Mouse (Mus musculus) spleen, postnatal 10 days (tissue): ENCODE results near the gene Dop1a.

ENCODE experiments used
- DNase-seq, 2 experiments: peaks; one replicate each; pipeline ENCODE4 v3.0.0; 2021 to 2022; ENCODE audit warnings: low spot score in 2 of 2

Dop1a gene

DNA sequence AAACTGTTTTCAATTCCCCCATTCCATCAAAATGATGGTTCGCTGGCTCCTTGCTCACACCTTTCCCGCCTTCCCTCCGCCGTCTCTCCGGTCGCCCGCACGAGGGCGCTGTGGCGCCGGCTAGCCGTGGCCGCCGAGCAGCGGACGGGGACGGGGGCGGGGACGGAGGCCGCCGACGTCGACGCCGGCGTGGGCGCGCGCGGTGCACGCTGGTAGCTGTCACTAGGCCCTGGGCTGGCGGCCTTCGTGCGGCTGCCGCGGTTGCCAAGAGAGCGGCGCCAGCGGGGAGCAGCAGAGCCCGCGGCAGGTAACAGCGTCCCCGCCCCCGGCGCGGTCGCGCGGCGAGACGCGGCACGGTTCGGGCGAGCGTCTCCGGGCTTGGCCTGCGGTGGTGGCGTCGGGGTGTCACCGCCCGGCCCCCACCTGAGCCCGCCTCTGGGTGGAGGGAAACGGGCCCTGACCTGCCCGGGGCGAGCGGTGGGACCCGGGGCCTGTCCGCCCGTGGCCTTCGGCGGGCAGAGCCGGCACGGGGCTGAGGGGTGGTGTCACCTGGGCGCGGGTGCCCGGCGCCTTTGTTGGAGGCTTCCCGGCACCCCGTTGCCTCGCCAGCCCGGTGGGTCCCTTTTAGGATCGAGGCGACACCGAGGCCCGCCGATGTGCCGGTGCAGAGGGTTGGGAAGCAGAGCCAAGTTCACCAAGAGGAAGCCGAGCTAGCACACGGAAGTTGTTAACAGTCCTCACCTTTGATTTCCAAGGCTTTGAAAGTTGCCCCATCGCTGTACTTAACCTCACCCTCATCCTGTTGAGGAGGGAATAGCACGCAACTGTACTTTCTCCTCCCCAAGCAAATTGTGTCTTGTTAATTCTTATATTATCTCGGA is at the start of gene Dop1a:
Gene Dop1a, plus strand, starts transcription at position 165 of the 881 bp plus-strand sequence.
- peak; percentile 88 to 94 for DNase-seq

DNA sequence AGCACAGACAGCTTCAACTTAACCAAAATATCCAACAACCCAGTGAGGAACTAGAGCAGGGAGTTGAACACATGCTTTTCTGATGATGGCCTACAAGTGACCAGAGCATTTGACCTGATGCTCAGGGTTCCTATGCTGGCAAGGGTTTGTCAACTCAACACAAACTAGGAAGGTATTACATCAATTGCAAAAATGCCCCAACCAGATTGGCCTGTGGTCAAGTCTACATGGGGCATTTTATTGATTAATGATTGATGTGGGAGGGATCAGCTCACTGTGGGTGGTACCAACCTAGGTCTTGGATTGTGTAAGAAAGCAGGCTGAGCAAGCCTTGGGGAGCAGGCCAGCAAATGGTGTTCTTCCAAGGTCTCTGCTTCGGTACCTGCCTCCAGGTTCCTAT is 49.0 kb upstream of the Dop1a start:
- DNase-seq, result no peak

DNA sequence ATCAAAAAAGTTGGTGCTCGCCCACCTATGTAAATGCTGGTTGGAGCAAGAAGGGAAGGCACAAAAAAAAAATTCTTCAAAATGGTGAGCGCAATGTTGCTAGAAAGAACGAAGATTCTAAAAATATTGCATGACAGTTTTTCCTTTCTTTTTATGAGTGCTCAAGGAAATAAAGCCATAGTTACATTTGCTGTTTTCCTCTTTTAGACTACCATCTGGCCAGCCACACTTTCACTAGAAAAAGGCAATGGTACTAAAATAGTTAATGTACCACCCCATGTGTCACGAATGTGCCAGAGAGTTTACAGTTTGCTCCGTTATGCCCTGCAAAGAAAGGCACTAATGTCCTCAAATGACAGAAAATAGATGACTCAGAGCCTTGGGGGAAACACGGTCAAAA is 47.6 kb upstream of the Dop1a start:
- no peak for DNase-seq

DNA sequence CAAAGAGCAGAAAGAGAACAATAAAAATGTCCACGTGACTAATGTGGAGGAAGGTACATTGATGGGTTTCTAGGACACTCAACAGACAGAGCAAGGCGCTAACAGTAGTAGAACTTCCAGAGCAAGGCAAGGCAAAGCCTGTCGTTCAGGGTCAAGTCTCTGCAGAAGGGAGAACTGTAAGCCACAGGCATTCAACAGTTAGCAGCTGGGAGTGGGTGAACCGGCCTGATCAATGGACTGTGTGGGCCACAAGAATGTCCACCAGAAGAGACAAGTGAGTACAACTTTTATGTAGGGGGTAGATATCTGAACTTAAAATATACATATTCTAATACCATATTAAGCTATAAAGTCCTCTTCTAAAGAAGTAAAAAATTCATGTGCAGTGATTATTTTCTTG is 43.6 kb upstream of the Dop1a start:
- DNase-seq, result no peak

DNA sequence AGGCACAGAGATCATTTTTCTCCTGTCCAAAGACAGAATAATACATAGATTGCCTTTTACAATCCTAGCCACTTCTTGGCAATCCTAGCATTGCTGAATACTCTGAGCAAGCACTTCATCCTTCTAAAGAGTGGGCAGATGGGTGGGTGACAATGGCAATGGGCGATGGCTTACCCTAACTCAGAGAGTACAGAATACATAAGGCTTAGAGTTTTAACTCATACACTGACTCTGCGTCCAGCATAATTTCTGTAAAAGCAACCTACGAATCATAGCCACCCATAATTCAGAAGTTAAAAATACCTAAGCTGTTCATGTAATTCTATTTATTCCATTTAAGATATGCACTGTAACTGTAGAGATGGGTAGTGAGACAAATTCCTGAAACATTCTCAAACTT is 31.4 kb upstream of the Dop1a start:
- no peak for DNase-seq

DNA sequence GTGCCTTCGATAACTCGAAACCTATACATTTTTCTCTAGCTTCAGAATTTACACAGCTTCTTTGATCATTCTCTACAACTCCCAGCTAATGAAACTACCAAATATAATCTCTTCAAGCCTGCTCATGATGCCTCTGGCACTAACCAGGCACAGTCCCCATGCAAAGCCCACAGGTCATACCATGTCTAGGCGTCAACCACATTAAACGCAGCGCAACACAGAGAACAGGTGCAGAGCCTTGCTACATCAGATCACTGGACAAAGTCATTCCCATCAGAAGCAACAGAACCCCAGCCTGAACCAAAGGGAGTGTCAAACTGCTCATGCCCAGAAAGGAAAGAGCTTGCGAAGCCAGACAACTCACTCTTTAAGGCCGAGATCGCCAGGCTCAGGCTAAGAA is 30.3 kb upstream of the Dop1a start:
- DNase-seq, result no peak

DNA sequence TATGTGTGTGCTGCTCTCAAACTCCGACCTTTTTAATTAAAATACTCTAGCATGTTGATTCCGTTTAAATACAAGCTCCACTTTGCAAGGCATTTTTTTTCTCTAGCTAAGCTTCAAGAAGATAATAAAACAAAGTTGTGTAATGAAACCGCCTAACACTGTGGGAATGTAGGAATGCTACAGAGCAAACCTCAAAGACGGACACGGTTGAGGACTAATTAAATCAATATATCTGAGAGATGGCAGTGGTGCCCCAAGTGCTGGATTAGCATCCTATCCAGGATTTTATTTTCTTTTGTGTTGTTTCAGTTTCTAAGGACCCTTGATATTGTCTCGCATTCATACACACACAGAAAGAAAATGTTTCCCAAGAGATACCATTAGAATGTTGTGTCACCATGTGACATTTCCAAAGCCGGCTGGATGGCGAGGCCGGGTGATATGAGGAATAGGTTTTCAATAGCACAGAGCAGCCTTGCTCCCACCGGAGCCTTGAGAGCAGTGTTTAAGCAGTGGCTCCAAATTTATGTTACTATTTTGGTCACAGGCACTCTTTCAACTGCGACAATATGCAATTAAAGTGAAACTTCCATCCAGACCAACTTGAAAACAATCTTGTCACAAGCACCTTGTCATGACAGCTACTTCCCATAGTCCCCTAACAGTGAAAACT is 28.5 kb upstream of the Dop1a start:
- no peak for DNase-seq

DNA sequence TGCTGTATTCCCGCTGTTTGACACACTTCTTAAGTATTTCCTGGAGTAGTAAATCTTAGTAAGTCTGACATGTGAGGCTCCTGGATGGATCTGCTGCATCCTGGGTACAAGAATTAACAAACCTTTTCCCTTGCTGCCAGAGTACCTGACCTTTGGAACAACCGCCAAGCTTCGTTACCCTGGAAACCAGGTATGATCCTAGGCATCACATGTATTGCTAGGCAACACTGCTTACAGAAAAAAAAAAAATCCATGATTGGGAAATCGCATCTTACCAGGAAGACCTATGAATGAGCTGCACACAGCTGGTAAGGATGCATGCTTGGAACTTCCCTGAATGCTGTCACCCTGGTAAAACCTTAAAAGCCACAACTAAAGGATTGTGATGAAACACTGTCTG is 24.7 kb upstream of the Dop1a start:
- no peak for DNase-seq

DNA sequence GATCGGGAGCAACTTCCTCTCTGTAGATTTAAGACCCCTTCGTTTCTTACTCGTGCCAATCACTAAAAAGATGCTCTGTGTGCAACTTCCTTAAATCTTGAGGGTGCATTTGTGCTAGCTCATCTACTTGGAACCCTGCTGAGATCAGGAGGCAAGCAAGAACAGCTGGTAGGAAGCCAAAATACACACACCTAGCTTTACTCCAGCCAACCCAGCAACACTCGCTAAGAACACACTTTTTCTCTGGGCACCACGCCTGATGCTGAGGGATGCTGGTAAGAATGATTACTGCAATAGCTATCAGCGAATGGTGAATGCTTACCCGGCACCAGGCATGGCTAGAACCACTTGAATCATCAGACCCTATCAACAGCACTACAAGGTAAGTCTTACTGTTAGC is 20.1 kb upstream of the Dop1a start:
- no peak for DNase-seq

DNA sequence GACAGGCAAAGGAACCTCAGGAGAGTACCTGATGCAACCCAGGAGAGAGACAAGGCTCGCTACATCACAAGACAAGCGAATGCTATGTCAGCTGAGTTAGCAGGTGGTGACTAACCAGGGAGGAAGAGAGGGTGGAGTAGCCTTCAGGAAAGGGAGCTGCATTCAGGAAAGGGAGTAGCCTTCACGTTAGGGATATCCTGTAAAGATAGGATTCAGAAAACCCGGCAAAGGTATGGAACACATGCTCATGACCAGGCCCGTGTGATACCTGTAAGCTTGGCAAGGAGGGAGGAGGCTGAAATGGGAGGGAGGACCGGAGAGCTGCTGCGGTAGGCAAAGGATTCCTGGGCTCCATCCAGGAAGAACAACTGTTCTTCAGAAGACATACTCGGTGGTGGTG is 19.5 kb upstream of the Dop1a start:
- DNase-seq, result no peak

DNA sequence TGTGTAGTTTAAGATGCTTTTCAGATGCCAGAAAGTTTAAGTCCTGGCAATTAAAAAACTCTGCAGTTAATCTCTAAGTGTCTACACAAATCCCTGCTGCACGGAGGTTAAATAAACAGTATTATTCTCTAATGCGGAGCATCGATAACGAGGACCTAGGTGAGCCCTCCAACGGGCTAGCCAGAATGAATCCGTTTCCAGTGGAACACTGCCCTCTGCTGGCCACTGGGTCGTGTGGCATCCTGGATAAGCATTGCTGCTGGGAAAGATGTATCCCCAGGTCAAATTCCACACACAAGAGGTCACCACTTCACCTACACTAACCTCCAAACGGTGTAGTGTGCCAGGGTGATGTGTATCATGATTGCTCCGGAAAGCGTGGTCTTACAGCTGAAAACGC is 17.4 kb upstream of the Dop1a start:
- DNase-seq, result peak; percentile 59 to 80

DNA sequence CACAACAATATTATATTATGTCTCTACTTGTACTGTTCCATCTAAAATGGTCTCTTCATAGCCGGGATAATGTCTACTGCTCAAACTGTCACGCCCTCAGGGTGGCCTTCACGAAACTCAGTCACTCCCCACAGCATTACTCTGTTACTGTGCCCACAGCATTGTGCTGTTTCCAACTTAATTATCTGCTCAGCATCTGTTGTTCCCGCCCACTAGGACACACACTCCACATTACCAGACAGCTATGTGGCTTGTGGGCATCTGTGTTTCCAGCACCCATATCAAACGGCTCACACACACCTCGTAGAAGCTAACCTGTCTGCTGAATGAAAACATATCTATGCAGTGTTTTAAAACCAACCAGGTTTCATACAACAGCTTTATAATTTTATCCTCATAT is 15.9 kb upstream of the Dop1a start:
- DNase-seq, result no peak

DNA sequence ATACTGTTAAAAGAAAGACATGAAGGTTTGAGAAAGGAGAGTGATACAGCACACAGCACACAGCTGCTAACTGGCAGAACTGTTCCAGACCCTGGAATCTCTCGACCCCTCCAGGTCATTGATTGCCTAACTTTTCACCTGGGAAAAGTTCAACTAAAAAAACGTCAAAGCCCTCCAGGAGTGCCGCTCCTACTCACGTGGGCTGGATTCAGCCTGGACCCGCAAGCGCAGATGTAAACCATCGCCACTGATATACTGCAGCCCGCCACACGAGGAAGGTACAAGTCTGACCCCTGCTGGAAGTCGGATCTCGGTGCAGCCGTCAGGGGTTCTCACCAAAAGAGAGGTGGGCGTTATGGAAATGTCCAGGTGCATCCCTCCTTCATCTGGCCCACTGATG is 15.3 kb upstream of the Dop1a start:
- DNase-seq, result peak; percentile 20 to 64

DNA sequence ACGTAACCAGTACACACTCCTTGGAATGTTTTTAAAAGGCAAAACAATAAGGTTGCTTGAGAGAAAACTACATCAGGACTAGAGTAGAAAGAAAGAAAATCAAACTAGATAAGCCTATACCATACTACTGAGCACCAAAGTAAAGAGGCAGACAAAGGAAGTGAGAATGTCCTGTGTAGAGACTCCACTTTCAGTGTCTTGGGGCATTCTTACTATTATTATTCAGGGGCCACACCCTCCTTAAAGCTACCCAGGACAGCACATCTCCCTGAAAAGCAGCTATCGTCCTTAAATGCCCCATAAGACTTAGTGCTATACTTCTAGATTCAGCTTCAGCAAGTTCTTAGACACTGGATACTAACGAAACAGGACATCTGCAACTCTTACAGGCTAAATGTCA is 13.3 kb upstream of the Dop1a start:
- no peak for DNase-seq

DNA sequence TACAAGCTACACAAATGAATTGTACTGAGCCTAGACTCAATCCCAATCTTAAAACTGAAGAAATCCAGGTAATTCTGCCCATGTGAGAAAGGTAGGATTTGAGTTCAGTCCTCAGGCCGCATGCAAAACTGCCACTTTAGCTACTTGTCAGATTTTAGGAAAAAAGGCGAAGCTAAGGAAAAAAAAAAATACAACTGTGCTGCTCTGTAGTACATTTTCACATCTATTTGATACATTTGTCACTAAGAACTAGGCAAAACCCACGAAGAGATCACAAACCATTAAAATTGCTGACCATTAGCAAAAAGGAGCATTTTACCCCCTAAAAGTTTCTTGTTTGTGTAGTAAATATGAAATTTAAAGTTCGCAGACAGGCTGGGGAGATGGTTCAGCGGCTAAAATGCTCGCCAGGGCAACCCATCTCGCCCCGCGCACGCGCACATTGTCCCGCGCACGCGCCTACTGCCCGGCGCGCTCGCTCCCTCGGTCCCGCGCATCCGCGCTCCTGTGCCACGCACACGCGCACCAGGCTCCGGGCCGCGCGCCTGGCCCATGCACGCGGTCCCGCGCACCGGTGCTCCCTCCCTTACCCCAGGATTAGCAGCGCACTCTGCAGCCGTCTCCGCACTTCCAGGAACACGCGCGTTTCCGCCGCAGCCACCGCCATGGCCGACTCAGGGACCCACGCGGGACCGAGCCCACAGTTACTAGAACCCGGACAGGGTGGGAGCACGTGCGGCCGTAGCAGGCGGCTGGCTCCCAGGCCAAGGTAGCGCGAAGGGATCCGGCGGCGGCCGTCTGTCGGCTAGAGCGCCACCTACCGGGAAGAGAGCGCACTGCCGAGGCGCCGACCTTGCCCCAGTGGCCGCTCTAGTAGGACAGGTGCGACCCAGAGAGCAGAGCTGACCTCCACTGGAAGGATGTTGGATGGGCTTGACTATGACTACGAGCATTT is 2.5 kb upstream of the Dop1a start, which contains the start of gene Ube2cbp:
Gene Ube2cbp, minus strand, starts transcription at position 800 of the 955 bp plus-strand sequence.
- peak; percentile 90 for DNase-seq

DNA sequence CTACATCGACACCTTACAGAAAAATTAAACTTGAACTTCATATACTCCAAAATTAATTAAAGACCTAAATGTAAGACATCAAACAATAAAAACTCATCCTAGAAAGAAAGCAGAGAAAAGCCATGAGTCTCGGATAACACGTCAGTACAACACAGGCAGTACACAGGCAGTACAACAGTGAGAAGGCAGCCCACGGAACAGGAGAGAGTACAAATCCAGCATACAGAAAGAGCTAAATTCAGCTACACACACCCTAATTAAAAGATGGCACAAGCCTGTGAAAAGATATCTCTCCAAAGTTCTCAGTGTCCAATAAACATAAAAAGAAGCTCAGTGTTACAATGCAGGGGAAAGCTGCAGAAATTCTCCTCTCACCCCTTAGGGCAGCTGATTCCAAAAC is 9.0 kb downstream of the Dop1a start:
- DNase-seq, result no peak

DNA sequence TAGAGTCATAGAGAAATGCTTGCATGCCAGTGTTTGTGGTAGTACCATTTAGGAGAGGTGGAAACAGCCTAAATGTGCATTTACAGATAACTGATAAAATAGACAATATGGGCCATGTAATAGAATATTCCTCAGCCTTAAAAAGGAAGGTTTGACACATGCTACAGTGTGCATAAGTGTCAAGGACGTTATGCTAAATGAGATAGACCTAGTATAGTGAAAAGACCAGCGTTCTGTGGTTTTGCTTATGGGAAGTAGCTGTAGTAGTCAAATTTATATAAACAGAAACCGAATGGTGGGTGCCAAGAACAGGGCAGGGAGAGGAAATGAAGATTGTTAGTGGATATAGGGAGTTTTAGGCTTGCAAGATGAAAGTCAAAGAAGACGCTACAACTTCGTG is 9.8 kb downstream of the Dop1a start:
- no peak for DNase-seq

DNA sequence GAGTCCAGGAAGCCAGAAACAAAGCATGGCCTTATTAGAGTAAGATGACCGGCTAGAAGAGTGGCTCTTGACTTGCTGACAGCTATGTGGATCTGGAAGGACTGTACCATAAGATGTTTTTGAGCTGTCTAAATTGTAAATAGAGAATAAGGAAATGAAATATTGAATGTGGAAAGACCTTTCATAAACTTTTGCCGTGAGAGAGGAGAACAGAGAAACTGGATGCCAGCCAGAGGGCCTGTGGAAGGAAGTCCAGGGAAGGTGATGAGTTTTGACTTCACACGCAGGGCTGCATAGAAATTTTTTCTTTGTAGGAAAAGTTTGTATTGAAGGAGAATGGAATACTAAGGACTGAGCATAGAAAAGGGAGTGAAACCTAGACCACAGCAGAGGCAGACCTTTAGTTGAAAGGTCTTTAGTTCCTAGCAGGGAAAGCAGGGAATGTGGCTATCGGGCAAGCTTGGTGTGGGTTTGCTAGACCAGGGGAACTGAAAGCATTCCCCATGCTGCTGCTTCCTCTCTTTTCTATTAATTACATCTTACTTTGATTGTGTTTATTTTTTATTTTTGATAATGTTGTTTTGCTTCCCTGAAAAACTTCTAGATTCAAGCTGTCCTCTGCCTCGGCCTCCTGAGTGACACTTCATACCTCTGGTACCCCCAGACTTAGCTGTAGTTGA is 11.6 kb downstream of the Dop1a start:
- DNase-seq, result no peak

DNA sequence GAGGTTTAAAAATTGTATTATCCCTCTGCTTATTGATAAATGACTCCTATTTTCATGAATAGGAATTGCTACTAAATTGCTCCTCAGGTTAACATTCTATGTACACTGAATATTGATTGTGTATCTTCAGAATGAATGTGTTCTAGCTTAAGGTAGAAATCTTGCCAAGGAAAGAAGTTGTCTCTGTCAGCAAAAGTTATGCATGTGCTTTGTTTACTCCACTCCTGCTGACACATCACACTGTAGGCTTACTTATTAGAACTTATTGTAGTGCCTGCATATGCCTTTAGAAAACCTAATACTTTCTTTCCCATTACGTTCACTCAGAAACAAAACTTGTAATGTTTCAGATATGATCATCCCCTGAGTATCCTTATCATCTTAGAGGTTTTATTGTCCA is 15.3 kb downstream of the Dop1a start:
- no peak for DNase-seq

DNA sequence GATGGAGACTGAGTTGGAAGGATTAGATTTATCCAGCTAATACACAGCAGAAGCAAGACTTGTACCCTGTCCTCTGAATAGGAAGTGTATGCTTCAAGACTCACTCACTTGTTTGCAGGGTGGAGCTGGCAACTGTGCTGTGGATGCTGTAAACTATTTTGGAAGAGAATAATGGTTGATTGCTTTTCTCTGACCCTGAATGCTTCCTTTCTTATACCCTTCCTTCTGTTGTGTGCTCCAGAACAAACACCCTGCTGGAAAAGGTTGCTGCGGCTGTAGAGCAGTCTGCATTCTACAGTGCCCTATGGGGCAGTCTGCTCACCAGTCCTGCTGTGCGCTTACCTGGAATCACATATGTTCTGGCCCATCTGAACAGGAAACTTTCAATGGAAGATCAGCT is 24.8 kb downstream of the Dop1a start:
- no peak for DNase-seq

DNA sequence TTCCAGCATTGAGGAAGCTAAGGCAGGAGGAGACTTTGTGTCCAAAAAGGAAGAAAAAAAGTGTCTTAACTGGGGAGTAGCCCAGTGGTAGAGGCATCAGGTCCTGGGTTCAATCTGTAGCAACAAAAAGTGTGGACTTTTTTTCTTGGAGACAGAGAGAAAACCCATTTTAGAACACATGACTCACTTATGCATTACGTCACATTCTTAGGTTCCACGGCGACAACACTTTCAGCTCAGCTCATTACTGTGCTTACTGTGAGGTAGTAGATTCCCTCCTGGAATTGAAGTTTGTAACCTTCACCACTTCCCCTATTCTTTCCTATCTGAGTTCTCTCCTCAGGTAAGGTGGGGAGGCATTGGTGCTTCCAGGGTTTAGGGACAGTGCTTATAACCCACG is 29.3 kb downstream of the Dop1a start:
- DNase-seq, result no peak

DNA sequence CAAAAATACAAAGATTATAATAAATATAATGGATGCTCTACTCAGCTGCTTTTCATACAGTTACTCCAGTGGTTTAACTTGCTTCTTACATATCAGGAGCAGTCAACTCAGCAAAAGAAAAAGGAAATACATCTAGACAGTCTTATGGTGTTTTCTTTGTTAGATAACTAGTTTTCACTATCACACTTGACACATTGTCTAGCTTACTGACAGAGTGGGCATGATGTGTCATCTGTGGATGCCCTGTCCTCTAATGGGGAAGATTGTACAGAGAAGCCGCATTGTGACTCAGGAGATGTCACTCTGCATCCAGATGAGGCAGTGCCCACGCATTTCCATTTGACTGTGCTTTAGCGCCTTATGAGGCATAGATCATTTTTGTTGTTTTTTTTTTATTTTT is 32.1 kb downstream of the Dop1a start:
- no peak for DNase-seq
